Mouse (Mus musculus) urinary bladder, adult 2 months (tissue): ENCODE results near the gene Atxn2. TPM values are rescaled to one million over a fixed set of nuclear protein-coding genes. Genes with fewer than 3 reads are reported as not detected.
"Not testable (repeated sequence)": the region's sequence is repeated elsewhere in the genome, so short reads cannot be mapped to it uniquely, and the experiment has no call there.

Source experiments
- DNase-seq: peaks from one replicate; pipeline ENCODE4 v3.0.0; 2022; ENCODE audit warnings: low spot score
- polyA plus RNA-seq: library from polyadenylated mRNA; depleted of rRNA; stranded (reverse); fragments of >200 nt; gene quantifications from 2 replicates; pipeline ENCODE4 v1.2.3, GENCODE M21; 2012

Atxn2 gene
- polyA plus RNA-seq, 1 experiment: 60.6 TPM

DNA sequence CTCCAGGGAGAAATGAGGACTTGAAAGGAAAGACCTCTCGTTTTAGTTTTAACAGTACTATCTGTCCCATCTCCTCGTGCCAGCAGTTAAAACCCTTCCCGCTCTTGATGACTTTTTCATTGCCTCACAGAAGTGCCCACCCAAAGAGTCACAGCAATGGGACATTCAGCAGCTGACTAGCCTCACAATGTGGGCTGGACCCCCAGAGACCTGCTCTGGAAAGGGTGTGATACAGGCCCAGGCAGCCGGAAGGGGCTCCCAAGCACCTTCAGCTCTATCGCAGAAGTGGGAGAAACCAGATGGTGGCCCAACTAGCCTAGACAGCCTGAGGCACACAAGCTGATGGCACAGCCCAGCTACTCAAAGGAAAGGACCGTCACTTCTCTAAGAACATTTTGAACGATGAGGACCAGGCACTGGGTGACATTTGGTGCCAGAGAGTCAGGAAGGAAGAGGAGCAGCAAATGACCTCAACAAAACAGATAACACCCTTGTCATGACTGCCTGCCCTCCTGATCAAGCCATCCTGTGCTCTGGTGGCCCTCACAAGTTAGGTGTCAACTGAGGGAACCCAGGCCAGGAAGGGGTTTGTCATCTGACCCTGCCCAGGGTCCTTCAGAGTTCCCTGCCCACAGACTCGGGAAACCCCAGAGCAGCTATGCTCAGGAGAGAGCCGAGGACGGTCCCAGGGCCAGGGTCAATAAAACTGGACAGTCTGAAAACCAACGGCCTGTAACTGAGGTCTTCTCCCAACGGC lies 124.0 kb downstream of the Atxn2 start:
- no peak for DNase-seq

GRCm38 (mm10) chr5:121835949-121836691 lies 125.0 kb downstream of the Atxn2 start:
- no peak for DNase-seq

- peak; percentile 85 for DNase-seq
Measured at GRCm38 (mm10) chr5:121836692-121837415, 125.7 kb downstream of the Atxn2 start.

GRCm38 (mm10) chr5:121837441-121838340 lies 126.6 kb downstream of the Atxn2 start, which contains the start of gene Sh2b3:
Gene Sh2b3, minus strand, starts transcription at chr5:121837646.
- DNase-seq: no peak

GRCm38 (mm10) chr5:121838341-121839127 lies 127.4 kb downstream of the Atxn2 start:
- peak; percentile 54 for DNase-seq

DNA sequence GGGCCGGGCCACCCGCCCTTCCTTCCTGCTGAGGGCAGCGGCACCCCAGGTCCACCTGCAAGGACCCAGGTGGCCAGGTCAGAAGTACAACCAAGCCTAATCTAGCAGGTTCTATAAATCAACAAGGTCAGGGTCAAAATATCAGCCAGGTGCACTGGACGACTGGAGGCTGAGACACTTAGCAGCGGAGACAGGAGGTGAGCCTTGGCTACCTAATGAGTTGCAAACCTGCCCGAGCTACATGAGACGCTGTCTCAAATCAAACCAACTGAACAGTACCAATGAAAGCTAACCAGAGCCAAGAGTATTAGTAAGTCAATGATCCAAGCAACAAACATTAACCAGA lies 128.0 kb downstream of the Atxn2 start:
- no peak for DNase-seq

GRCm38 (mm10) chr5:121841516-121841915 lies 130.4 kb downstream of the Atxn2 start:
- DNase-seq: no peak

DNA sequence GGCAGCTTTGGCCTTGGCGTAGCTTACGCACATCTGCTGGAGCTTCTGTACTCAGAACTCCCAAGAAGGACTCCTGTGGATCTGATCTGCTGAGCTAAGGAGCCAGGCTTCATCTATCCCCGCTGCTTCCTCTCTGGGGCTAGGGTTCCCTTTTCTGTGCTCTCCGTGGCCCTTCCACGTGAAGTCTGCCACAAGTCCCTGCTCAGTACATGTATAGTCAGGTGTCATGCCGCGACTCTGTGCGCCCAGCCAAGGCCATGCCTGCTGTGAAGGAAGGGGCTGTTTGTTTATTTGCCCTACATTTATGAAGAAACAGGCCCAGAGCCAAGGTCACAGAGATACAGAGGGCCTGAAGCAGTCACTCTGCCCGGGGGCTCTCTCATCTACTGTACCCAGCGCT lies 130.8 kb downstream of the Atxn2 start:
- DNase-seq: no peak

- peak; percentile 84 for DNase-seq
Measured at GRCm38 (mm10) chr5:121842665-121843118, 131.6 kb downstream of the Atxn2 start.

DNA sequence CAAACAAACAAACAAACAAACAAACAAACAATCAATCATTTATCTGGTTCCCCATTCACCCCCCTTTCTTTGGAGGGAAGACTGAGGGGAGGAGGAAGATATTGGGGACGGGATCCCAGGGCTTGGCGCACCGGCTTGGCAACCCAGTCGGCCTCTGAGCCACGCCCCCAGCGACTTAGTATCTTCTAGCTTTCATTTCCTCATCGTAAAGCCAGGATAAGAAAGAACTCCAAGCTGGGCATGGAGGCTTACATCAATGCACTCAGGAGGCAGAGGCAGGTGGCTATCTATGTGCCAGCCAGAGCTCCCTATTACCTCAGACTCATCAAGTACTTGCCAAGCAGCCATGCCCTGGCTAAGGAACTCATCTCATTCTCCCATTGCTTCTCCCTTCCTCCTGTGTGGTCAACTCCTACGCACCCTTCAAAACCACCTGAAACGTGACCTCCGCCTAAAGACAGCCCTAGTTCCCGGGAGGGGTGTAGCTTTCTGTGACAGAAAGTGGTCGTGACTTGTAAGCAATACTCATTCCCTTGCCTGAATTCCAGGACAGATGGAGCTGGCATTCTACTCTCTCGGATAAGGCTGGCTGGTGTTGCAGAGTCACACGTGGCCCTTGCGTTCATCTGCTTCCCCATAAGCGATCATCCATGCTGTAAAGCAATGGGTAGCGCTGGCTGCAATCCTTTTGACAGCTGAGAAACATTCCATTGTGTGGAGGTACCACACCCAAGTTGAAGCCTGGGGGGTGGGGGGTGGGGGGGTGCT lies 132.2 kb downstream of the Atxn2 start:
- no peak for DNase-seq

DNA sequence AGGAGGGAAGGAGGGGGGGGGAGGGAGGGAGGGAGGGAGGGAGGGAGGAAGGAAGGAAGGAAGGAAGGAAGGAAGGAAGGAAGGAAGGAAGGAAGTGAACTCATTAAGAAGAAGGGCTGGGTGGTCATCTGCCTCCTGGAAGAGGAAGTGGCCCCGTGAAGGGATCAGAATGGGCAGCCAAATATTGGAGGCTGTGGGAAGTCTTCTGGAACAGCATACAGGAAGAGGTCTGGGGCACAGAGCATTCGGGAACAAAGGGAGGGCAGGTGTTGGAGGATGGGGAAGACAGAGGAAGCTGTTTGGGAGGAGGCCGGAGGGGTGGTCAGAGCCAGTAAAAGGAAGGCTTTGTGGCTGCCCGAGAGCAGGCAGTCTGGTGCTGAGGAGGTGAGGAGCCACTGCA lies 134.2 kb downstream of the Atxn2 start:
- no peak for DNase-seq

DNA sequence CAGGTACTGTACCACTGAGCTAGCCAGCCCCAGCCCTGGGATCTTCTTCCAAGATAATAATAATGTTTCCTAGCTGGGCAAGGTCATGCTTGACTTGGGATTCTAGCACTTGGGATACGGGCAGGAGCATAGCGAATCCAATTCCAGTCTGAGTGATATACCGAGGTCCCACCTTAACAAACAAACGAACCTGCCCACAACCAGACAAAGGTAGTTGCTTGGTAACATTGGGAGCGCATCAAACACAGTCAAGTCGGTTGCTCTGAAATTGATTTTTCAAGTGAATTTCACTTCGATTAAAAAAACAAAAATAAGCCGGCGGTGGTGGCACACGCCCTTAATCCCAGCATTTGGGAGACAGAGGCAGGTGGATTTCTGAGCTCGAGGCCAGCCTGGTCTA lies 135.2 kb downstream of the Atxn2 start:
- no peak for DNase-seq

DNA sequence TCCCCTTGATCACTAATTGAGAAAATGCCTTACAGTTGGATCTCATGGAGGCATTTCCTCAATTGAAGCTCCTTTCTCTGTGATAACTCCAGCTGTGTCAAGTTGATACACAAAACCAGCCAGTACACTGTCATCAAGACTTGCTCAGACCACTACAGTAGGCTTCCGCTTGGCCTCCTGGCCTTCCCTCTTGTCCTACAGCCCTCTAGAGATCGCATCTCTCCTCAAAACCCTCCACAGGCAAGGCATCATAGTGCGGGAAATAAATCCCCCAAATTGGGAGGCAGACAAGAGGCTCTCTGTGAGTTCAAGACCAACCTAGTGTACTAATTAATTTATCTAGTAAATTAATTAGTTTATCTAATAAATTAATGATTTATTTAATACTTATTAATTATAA lies 136.1 kb downstream of the Atxn2 start:
- not testable (repeated sequence) for DNase-seq

- DNase-seq: no peak
Measured at GRCm38 (mm10) chr5:121848035-121848519, 136.9 kb downstream of the Atxn2 start.

GRCm38 (mm10) chr5:121848743-121849142 lies 137.6 kb downstream of the Atxn2 start, which contains the start of gene Pheta1:
Gene Pheta1, plus strand, starts transcription at chr5:121848984.
- peak; percentile 88 for DNase-seq

GRCm38 (mm10) chr5:121849478-121850349 lies 138.6 kb downstream of the Atxn2 start:
- no peak for DNase-seq

DNA sequence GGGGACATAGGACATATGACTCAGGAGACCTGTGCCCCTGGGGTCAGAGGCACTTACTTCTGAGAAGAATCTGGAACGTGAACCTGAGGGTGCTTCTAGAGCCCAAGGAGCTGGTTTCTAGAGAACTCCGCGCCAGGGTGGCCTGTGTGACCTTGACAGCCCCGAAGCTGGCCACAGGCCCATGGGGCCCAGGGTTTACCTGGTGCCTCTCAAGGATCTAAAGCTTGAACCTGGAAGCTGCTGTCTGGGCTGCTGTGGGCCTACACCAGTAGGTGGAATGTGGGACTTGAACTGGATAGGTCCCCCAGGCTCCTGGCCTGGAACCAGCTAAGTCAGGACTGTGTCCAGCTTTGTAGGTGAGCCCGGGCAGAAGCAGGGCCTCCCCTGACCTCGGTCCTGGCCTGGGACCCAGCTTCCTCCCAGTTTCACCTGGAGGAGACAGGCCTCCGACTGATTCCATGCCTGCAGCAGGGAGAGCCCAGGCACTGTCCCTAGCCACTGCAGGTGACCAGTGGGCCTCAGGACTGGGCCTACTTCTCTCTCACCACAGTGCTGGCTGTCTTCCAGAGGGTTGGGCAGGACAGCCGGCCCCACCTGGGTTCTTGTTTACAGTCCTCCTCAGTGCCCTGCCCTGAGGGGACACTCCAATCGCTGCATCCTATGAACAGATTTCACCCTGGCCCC lies 142.4 kb downstream of the Atxn2 start:
- DNase-seq: no peak

DNA sequence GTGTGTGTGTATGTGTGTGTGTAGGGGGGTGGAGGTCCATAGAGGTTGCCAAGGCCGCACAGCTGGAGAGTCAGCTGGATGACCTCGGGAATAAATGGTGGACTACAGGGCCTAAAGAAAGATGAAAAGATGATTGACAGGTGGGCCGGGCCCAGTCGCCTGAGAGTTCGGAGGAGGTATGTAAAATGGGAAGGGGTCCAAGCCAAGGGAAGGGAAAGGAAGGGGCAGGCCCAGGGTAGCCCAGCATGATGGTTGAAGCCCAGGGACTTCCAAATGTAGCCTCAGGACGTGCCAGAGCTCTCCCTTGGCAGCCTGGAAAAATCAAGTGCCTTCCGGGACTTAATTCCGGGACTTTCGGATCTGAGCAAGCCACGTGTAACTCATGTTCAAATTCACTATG lies 143.6 kb downstream of the Atxn2 start:
- no peak for DNase-seq
